ENCODE assay signal across 8 mouse cellular contexts in genomic region chr4:132731616-132732015, GRCm38 (mm10). TPM values are rescaled to one million over a fixed set of nuclear protein-coding genes. Genes with fewer than 3 reads are reported as not detected.
A peak's percentile ranks its signal among the peaks of the same experiment; 100 is the strongest.
DNase-seq lines count a peak whose midpoint lies in the region; ATAC-seq lines count a peak whose summit lies in the region.

No protein-coding gene starts in this region.

- peak overlapping the region; percentile 46 to 58 for H3K4me3 ChIP-seq in heart, embryonic 14.5 days (ENCODE audit: control insufficient read depth in 1 of 2, insufficient read depth in 1 of 2, low read depth in 1 of 2, low read length in 2 of 2)
- H3K4me3 ChIP-seq in hindbrain, embryonic 10.5 days, result peak overlapping the region; percentile 65
- H3K4me3 ChIP-seq in midbrain, embryonic 12.5 days, result peak overlapping the region; percentile 62

- H3K27ac ChIP-seq in heart, embryonic 14.5 days (replicated peaks in 1 of 2; ENCODE audit: control insufficient read depth in 1 of 2, insufficient read depth in 1 of 2, low read depth in 2 of 2, low read length in 2 of 2), result no peak overlapping the region
- H3K27ac ChIP-seq in hindbrain, embryonic 10.5 days, result peak overlapping the region; percentile 73; the same call in 1 of the 2 replicates
- H3K27ac ChIP-seq in midbrain, embryonic 12.5 days (replicated peaks), result no peak overlapping the region

- no peaks in the 10 kb centered on the region for H3K9me3 ChIP-seq in heart, embryonic 14.5 days (ENCODE audit: control insufficient read depth, low read length)
- no peaks in the 10 kb centered on the region for H3K9me3 ChIP-seq in hindbrain, embryonic 10.5 days
- no peaks in the 10 kb centered on the region for H3K9me3 ChIP-seq in midbrain, embryonic 12.5 days

- H3K4me2 ChIP-seq in heart, embryonic 14.5 days (ENCODE audit: low read length), result peak overlapping the region; percentile 97
- H3K4me2 ChIP-seq in midbrain, embryonic 12.5 days (replicated peaks), result peak overlapping the region; percentile 83

- peak overlapping the region; percentile 74 for H3K9ac ChIP-seq in heart, embryonic 14.5 days (ENCODE audit: low read length)
- peak overlapping the region; percentile 70 for H3K9ac ChIP-seq in midbrain, embryonic 12.5 days (replicated peaks)

- no peak for DNase-seq in heart, postnatal 36 days
- DNase-seq in MN1 (ENCODE audit: low spot score), result peak; percentile 32
- DNase-seq in hindbrain, embryonic 10.5 days (ENCODE audit: low spot score), result no peak
- DNase-seq in frontal cortex, postnatal 25 days (ENCODE audit: low spot score in 2 of 2), result no peak
- DNase-seq in frontal cortex, adult 2 months (ENCODE audit: extremely low spot score in 1 of 2, low spot score in 1 of 2), result no peak
- no peak for DNase-seq in ovary, adult 18-20 months (ENCODE audit: low spot score)

- peaks cover 0 to 7% of the 10 kb centered on the region in 2 experiments; a peak in 1 of 4 replicates for H3K4me1 ChIP-seq in heart, embryonic 14.5 days (ENCODE audit: control insufficient read depth in 2 of 2, insufficient read depth in 2 of 2, low read length in 2 of 2)
- H3K4me1 ChIP-seq in hindbrain, embryonic 10.5 days (replicated peaks), result peaks cover 24% of the 10 kb centered on the region
- H3K4me1 ChIP-seq in midbrain, embryonic 12.5 days, result peaks cover 9% of the 10 kb centered on the region

- WGBS in heart, embryonic 14.5 days, result 40% methylated on average over 12 of the region's 12 CpGs
- WGBS in hindbrain, embryonic 10.5 days, result 49% methylated on average over 12 of the region's 12 CpGs
- 53% methylated on average over 12 of the region's 12 CpGs for WGBS in midbrain, embryonic 12.5 days

- H3K36me3 ChIP-seq in heart, embryonic 14.5 days (ENCODE audit: control insufficient read depth, insufficient read depth, low read length), result 0 out of 2 replicates have a peak, but pooled peaks cover 9% of the 10 kb centered on the region
- H3K36me3 ChIP-seq in hindbrain, embryonic 10.5 days, result peaks cover 16% of the 10 kb centered on the region
- H3K36me3 ChIP-seq in midbrain, embryonic 12.5 days, result peaks cover 8% of the 10 kb centered on the region; the same call in 1 of the 2 replicates

- intact Hi-C loops in heart, postnatal 36 days (cut with DNase I), result loop anchor here (2.0 kb wide), 1 partner anchor 35 kb away; no protein-coding TSS in a partner anchor

- no peaks in the 10 kb centered on the region for H3K27me3 ChIP-seq in heart, embryonic 14.5 days (ENCODE audit: control insufficient read depth, insufficient read depth, low read length)
- no peaks in the 10 kb centered on the region for H3K27me3 ChIP-seq in hindbrain, embryonic 10.5 days (ENCODE audit: insufficient read depth, poor library complexity, severe bottlenecking)
- no peaks in the 10 kb centered on the region for H3K27me3 ChIP-seq in midbrain, embryonic 12.5 days

- no peak for ATAC-seq in heart, embryonic 14.5 days (ENCODE audit: insufficient number of reproducible peaks, insufficient read depth, low FRiP score, low read depth)
- ATAC-seq in midbrain, embryonic 12.5 days (ENCODE audit: low FRiP score, low read depth), result no peak

RNA-seq across cellular contexts. Expression of gene Xkr8, which starts 0.7 kb away (rescaled TPM):
- polyA plus RNA-seq in heart, embryonic 14.5 days (2014; fragmentation: Nextera tagmentation; extraction: Ambion mirVana), result 4.7 and 4.9 TPM in 2 replicates
- total RNA-seq in heart, postnatal 36 days (2021), result 1 to 10 TPM; 1.7 to 1.9 TPM
- 3.4 and 4.9 TPM in 2 replicates for polyA plus RNA-seq in hindbrain, embryonic 10.5 days (2016; fragmentation: Nextera tagmentation; extraction: Ambion mirVana)
- polyA plus RNA-seq in midbrain, embryonic 12.5 days (2016; fragmentation: Nextera tagmentation; extraction: Ambion mirVana), result 3.6 and 5.5 TPM in 2 replicates
- polyA plus RNA-seq in frontal cortex, adult 2 months (2012; rRNA removed), result 3.0 and 4.1 TPM in 2 replicates

RNA-seq across cellular contexts. Expression of gene Smpdl3b, which starts 25.4 kb away (rescaled TPM):
- 4.4 TPM in 2 replicates for polyA plus RNA-seq in heart, embryonic 14.5 days (2014; fragmentation: Nextera tagmentation; extraction: Ambion mirVana)
- under 1 TPM; 0.61 to 0.89 TPM for total RNA-seq in heart, postnatal 36 days (2021)
- polyA plus RNA-seq in hindbrain, embryonic 10.5 days (2016; fragmentation: Nextera tagmentation; extraction: Ambion mirVana), result 1.9 and 3.0 TPM in 2 replicates
- polyA plus RNA-seq in midbrain, embryonic 12.5 days (2016; fragmentation: Nextera tagmentation; extraction: Ambion mirVana), result 1.1 and 1.7 TPM in 2 replicates
- polyA plus RNA-seq in frontal cortex, adult 2 months (2012; rRNA removed), result 2.2 and 3.1 TPM in 2 replicates

RNA-seq across cellular contexts. Expression of gene Rpa2, which starts 36.5 kb away (rescaled TPM):
- 74.3 and 78.8 TPM in 2 replicates for polyA plus RNA-seq in heart, embryonic 14.5 days (2014; fragmentation: Nextera tagmentation; extraction: Ambion mirVana)
- 10 to 100 TPM; 11.6 to 15.0 TPM for total RNA-seq in heart, postnatal 36 days (2021)
- polyA plus RNA-seq in hindbrain, embryonic 10.5 days (2016; fragmentation: Nextera tagmentation; extraction: Ambion mirVana), result 147 and 177 TPM in 2 replicates
- 111 and 123 TPM in 2 replicates for polyA plus RNA-seq in midbrain, embryonic 12.5 days (2016; fragmentation: Nextera tagmentation; extraction: Ambion mirVana)
- polyA plus RNA-seq in frontal cortex, adult 2 months (2012; rRNA removed), result 13.2 and 16.6 TPM in 2 replicates
